Mouse (Mus musculus) myocyte (in vitro differentiated cells): Measurements from ENCODE around the gene Tnrc18. TPM values are rescaled to one million over a fixed set of nuclear protein-coding genes. Genes with fewer than 3 reads are reported as not detected.

ENCODE experiments used
- H3K27me3 ChIP-seq: one replicate; pipeline ENCODE4 v1.6.1; 2011; ENCODE audit not compliant: control insufficient read depth, insufficient read depth, insufficient read length
- H3K36me3 ChIP-seq: one replicate; pipeline ENCODE4 v1.6.1; 2011; ENCODE audit not compliant: control insufficient read depth, insufficient read depth
- H3K4me2 ChIP-seq: one replicate; pipeline ENCODE4 v1.6.1; 2011; ENCODE audit warnings: low read depth, control low read depth
- H3K4me3 ChIP-seq: one replicate; pipeline ENCODE4 v1.5.1; 2011; ENCODE audit warnings: mild to moderate bottlenecking, control low read depth, moderate library complexity
- H3K79me2 ChIP-seq: one replicate; pipeline ENCODE4 v1.6.1; 2011; ENCODE audit not compliant: control insufficient read depth, insufficient read depth
- H3ac ChIP-seq: one replicate; pipeline ENCODE4 v1.6.1; 2011; ENCODE audit not compliant: control insufficient read depth, insufficient read length
- CEBPB ChIP-seq: IDR thresholded peaks from 2 replicates; pipeline ENCODE4 v1.6.1; 2011; ENCODE audit warnings: mild to moderate bottlenecking, moderate library complexity; ENCODE audit not compliant: poor library complexity, insufficient read depth, severe bottlenecking
- E2F4 ChIP-seq: IDR thresholded peaks from one replicate; pipeline ENCODE4 v1.6.1; 2011; ENCODE audit warnings: mild to moderate bottlenecking, control low read depth, moderate library complexity; ENCODE audit not compliant: insufficient read depth
- MAX ChIP-seq: IDR thresholded peaks from one replicate; pipeline ENCODE4 v1.6.1; 2011; ENCODE audit warnings: low read depth, mild to moderate bottlenecking, control low read depth
- MYOD1 ChIP-seq, 3 experiments: IDR thresholded peaks; one replicate each; pipeline ENCODE4 v1.6.1; 2011; ENCODE audit warnings: control low read depth in 2 of 3, low read depth in 2 of 3, mild to moderate bottlenecking in 2 of 3, moderate library complexity in 1 of 3; ENCODE audit not compliant: insufficient read length in 2 of 3, control insufficient read depth in 1 of 3
- MYOG ChIP-seq, 3 experiments: IDR thresholded peaks; one replicate each; pipeline ENCODE4 v1.6.1; 2011; ENCODE audit warnings: control low read depth in 2 of 3, low read depth in 2 of 3, mild to moderate bottlenecking in 2 of 3; ENCODE audit not compliant: insufficient read length in 2 of 3, control insufficient read depth in 1 of 3, insufficient read depth in 1 of 3
- POLR2A ChIP-seq: IDR thresholded peaks from one replicate; pipeline ENCODE4 v1.6.1; 2011; ENCODE audit warnings: low read depth, mild to moderate bottlenecking, control low read depth, moderate library complexity; ENCODE audit not compliant: insufficient read length
- POLR2AphosphoS2 ChIP-seq: IDR thresholded peaks from one replicate; pipeline ENCODE4 v1.6.1; 2011; ENCODE audit warnings: low read depth, control low read depth; ENCODE audit not compliant: insufficient read length
- REST ChIP-seq: IDR thresholded peaks from one replicate; pipeline ENCODE4 v1.6.1; 2011; ENCODE audit warnings: mild to moderate bottlenecking, control low read depth, moderate library complexity; ENCODE audit not compliant: insufficient read depth, insufficient read length
- SRF ChIP-seq: IDR thresholded peaks from one replicate; pipeline ENCODE4 v1.6.1; 2011; ENCODE audit warnings: low read depth; ENCODE audit not compliant: control insufficient read depth, insufficient read length
- TCF12 ChIP-seq: IDR thresholded peaks from one replicate; pipeline ENCODE4 v1.6.1; 2011; ENCODE audit warnings: mild to moderate bottlenecking, control low read depth; ENCODE audit not compliant: poor library complexity, insufficient read depth, severe bottlenecking
- TCF3 ChIP-seq: IDR thresholded peaks from one replicate; pipeline ENCODE4 v1.6.1; 2011; ENCODE audit warnings: low read depth, control low read depth; ENCODE audit not compliant: insufficient read length
- USF1 ChIP-seq: IDR thresholded peaks from one replicate; pipeline ENCODE4 v1.6.1; 2011; ENCODE audit warnings: low read depth, mild to moderate bottlenecking, control low read depth, moderate library complexity
- polyA plus RNA-seq: library from polyadenylated mRNA; unstranded; fragments of >200 nt; fragmentation: generic; extraction: Trizol; gene quantifications from one replicate; pipeline ENCODE4 v1.2.1, GENCODE M21; 2012; ENCODE audit warnings: missing spikeins

Tnrc18 gene
- polyA plus RNA-seq, 1 experiment: 26.2 TPM

GRCm38 (mm10) chr5:142802884-142803283 is 14.6 kb downstream of the Tnrc18 start:
- peaks cover 3% of the 10 kb centered on the region for H3K36me3 ChIP-seq
- H3ac ChIP-seq: no peak overlapping the region
- no peak overlapping the region for H3K4me3 ChIP-seq
- TF ChIP-seq MYOG (IDR thresholded peaks at IDR 0.05; ENCODE audit: control insufficient read depth in 1 of 3, insufficient read depth in 1 of 3, insufficient read length in 2 of 3, low read depth in 2 of 3): no peak
- no peak for TF ChIP-seq USF1
- no peak for TF ChIP-seq REST
- no peak for TF ChIP-seq POLR2AphosphoS2
- TF ChIP-seq TCF3: no peak
- TF ChIP-seq E2F4: no peak
- TF ChIP-seq MYOD1 (IDR thresholded peaks at IDR 0.05; ENCODE audit: control insufficient read depth in 1 of 3, insufficient read length in 2 of 3, low read depth in 2 of 3): no peak
- no peak for TF ChIP-seq POLR2A
- TF ChIP-seq TCF12: no peak
- TF ChIP-seq SRF: no peak
- TF ChIP-seq CEBPB: no peak
- no peak for TF ChIP-seq MAX
- H3K27me3 ChIP-seq: no peaks in the 10 kb centered on the region
- peaks cover 99% of the 10 kb centered on the region for H3K79me2 ChIP-seq
- H3K4me2 ChIP-seq: no peak overlapping the region

- Histone ChIP-seq H3K4me2 (no peak overlapping the region), H3K36me3 (no peaks in the 10 kb centered on the region), H3K79me2 (peaks cover 93% of the 10 kb centered on the region), H3K27me3 (no peaks in the 10 kb centered on the region), H3ac (no peak overlapping the region), H3K4me3 (no peak overlapping the region)
- no peak for TF ChIP-seq TCF3
- no peak for TF ChIP-seq E2F4
- TF ChIP-seq REST: no peak
- no peak for TF ChIP-seq TCF12
- no peak for TF ChIP-seq MAX
- no peak for TF ChIP-seq USF1
- TF ChIP-seq POLR2A: no peak
- TF ChIP-seq POLR2AphosphoS2: no peak
- no peak for TF ChIP-seq CEBPB
- no peak for TF ChIP-seq MYOD1 (IDR thresholded peaks at IDR 0.05; ENCODE audit: control insufficient read depth in 1 of 3, insufficient read length in 2 of 3, low read depth in 2 of 3)
- no peak for TF ChIP-seq MYOG (IDR thresholded peaks at IDR 0.05; ENCODE audit: control insufficient read depth in 1 of 3, insufficient read depth in 1 of 3, insufficient read length in 2 of 3, low read depth in 2 of 3)
- TF ChIP-seq SRF: no peak
Measured at GRCm38 (mm10) chr5:142801977-142802376, 15.5 kb downstream of the Tnrc18 start.

- Histone ChIP-seq H3K36me3 (peaks cover 3% of the 10 kb centered on the region), H3K4me2 (no peak overlapping the region), H3K4me3 (no peak overlapping the region), H3ac (no peak overlapping the region), H3K27me3 (no peaks in the 10 kb centered on the region), H3K79me2 (peaks cover 93% of the 10 kb centered on the region)
- no peak for TF ChIP-seq E2F4
- TF ChIP-seq MYOD1 (IDR thresholded peaks at IDR 0.05; ENCODE audit: control insufficient read depth in 1 of 3, insufficient read length in 2 of 3, low read depth in 2 of 3): no peak
- TF ChIP-seq MAX: no peak
Measured at GRCm38 (mm10) chr5:142800656-142801055, 16.8 kb downstream of the Tnrc18 start.

GRCm38 (mm10) chr5:142800198-142800597 is 17.3 kb downstream of the Tnrc18 start:
- Histone ChIP-seq H3K79me2 (peaks cover 93% of the 10 kb centered on the region), H3K4me2 (no peak overlapping the region), H3K36me3 (peaks cover 3% of the 10 kb centered on the region), H3K27me3 (no peaks in the 10 kb centered on the region), H3K4me3 (no peak overlapping the region), H3ac (no peak overlapping the region)
- TF ChIP-seq TCF3 (no peak), TCF12 (no peak)

- Histone ChIP-seq H3ac (no peak overlapping the region), H3K27me3 (no peaks in the 10 kb centered on the region), H3K36me3 (peaks cover 3% of the 10 kb centered on the region), H3K4me2 (no peak overlapping the region), H3K4me3 (no peak overlapping the region), H3K79me2 (peaks cover 93% of the 10 kb centered on the region)
- TF ChIP-seq TCF3 (no peak), E2F4 (no peak), POLR2AphosphoS2 (no peak), SRF (no peak), REST (no peak), MYOG (IDR thresholded peaks at IDR 0.05; ENCODE audit: control insufficient read depth in 1 of 3, insufficient read depth in 1 of 3, insufficient read length in 2 of 3, low read depth in 2 of 3) (no peak), MYOD1 (IDR thresholded peaks at IDR 0.05; ENCODE audit: control insufficient read depth in 1 of 3, insufficient read length in 2 of 3, low read depth in 2 of 3) (no peak), CEBPB (no peak), TCF12 (no peak), MAX (no peak), USF1 (no peak), POLR2A (no peak)
Measured at GRCm38 (mm10) chr5:142799259-142799658, 18.2 kb downstream of the Tnrc18 start.
